18 mouse cellular contexts compared by ENCODE assay signal in the genomic region with DNA sequence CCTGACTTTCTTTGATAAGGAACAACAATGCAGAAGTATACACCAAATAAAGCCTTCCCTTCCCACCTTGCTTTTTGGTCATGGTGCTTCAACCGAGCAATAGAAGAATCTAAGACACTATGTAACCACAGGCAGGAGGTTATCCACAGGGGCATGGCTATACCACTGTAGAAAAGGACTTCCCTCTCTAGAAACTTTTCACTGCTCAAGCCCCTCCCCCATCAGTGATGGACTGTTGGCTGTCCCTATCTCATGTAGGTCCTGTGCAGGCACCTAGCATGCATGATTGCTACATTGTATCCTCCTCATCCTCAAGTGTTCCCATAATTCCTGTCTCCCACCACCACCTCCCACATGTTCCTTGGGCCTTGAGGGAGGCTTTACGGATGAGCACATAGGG. TPM values are rescaled to one million over a fixed set of nuclear protein-coding genes. Genes with fewer than 3 reads are reported as not detected.
DNase-seq lines count a peak whose midpoint lies in the region; ATAC-seq lines count a peak whose summit lies in the region.
"Had no signal": no experiment of that assay in that cellular context is flagged by ENCODE, and none has a peak within 500 bp of the region (broad histone marks: within the 10 kb centered on the region; RNA-seq: fewer than 3 reads in every experiment).

No protein-coding gene starts in this region.

- peak overlapping the region; percentile 52; the same call in 1 of the 2 replicates for H3K9ac ChIP-seq in liver, embryonic 12.5 days
- H3K9ac ChIP-seq: heart, embryonic 13.5 days; lung, embryonic 14.5 days; midbrain, embryonic 13.5 days had no signal

- peak; percentile 31 for ATAC-seq in liver, embryonic 12.5 days
- ATAC-seq: forebrain, embryonic 16.5 days had no signal

- no peak overlapping the region for H3K4me3 ChIP-seq in liver, embryonic 12.5 days
- H3K4me3 ChIP-seq: heart, embryonic 13.5 days; hindbrain, embryonic 10.5 days; midbrain, embryonic 13.5 days had no signal

- H3K4me2 ChIP-seq in liver, embryonic 12.5 days: peak overlapping the region; percentile 71
- H3K4me2 ChIP-seq: heart, embryonic 13.5 days; lung, embryonic 14.5 days; midbrain, embryonic 13.5 days had no signal

- intact Hi-C loops in left cerebral cortex, postnatal 4 days (cut with DNase I): no loop called here

- WGBS in liver, embryonic 12.5 days (ENCODE audit: insufficient replicate concordance): 42% methylated on average over 2 of the region's 2 CpGs

- peaks cover 89% of the 10 kb centered on the region for H3K4me1 ChIP-seq in liver, embryonic 12.5 days

- DNase-seq in testis, postnatal 14 days (ENCODE audit: low spot score): peak; percentile 35
- no peak for DNase-seq in testis, postnatal 10 days (ENCODE audit: low spot score)
- DNase-seq in c-Kit-positive CD71-positive TER-119-positive erythroid progenitor cells, embryonic 14.5 days (ENCODE audit: low spot score): peak; percentile 54
- DNase-seq in kidney, postnatal 4 days: no peak
- DNase-seq in retina, embryonic 14.5 days (ENCODE audit: low spot score): no peak
- no peak for DNase-seq in left cerebral cortex, postnatal 4 days
- DNase-seq: adrenal gland, postnatal 10 days; cerebellum, adult 9-10 months; kidney, adult 9 months; layer of hippocampus, postnatal 36 days; lung, embryonic 14.5 days; lung, postnatal 4 days; right cerebral cortex, postnatal 4 days had no signal

- no peaks in the 10 kb centered on the region for H3K36me3 ChIP-seq in liver, embryonic 12.5 days
- H3K36me3 ChIP-seq: heart, embryonic 13.5 days; hindbrain, embryonic 10.5 days; midbrain, embryonic 13.5 days had no signal

- H3K9me3 ChIP-seq in liver, embryonic 12.5 days (replicated peaks): no peaks in the 10 kb centered on the region
- H3K9me3 ChIP-seq: heart, embryonic 13.5 days; hindbrain, embryonic 10.5 days; midbrain, embryonic 13.5 days had no signal

- no peaks in the 10 kb centered on the region for H3K27me3 ChIP-seq in liver, embryonic 12.5 days (replicated peaks)
- H3K27me3 ChIP-seq: midbrain, embryonic 13.5 days had no signal

- H3K27ac ChIP-seq in liver, embryonic 12.5 days: peak overlapping the region; percentile 100
- H3K27ac ChIP-seq: hindbrain, embryonic 10.5 days; midbrain, embryonic 13.5 days had no signal

RNA-seq across cellular contexts. Expression of a gene that starts 7.2 kb away (rescaled TPM):
- polyA plus RNA-seq in liver, embryonic 12.5 days (2016; fragmentation: Nextera tagmentation; extraction: Ambion mirVana): 0.17 and 0.30 TPM in 2 replicates
- 1 to 10 TPM; 5.4 to 6.7 TPM for total RNA-seq in left cerebral cortex, postnatal 4 days (2021)

Comparison
In these comparisons a context has a peak if more than half of its experiments do, and no peak if none do; other contexts are left out.
1. DNase-seq: peak in testis, postnatal 14 days (single experiment) and c-Kit-positive CD71-positive TER-119-positive erythroid progenitor cells, embryonic 14.5 days (single experiment); none in testis, postnatal 10 days (single experiment), kidney, postnatal 4 days (0 of 2), retina, embryonic 14.5 days (single experiment) and left cerebral cortex, postnatal 4 days (single experiment).